Mouse (Mus musculus) megakaryocyte, embryonic 14.5 days (primary cell): ENCODE results near the gene Mrtfa.

Experiments
- FLI1 ChIP-seq: IDR thresholded peaks from 2 replicates; pipeline ENCODE4 v1.6.1; 2012; ENCODE audit warnings: low read length, inconsistent platforms, mixed read lengths
- GATA1 ChIP-seq: IDR thresholded peaks from 3 replicates; pipeline ENCODE4 v1.6.1; 2012; ENCODE audit warnings: mixed read lengths, low read length, inconsistent platforms, borderline replicate concordance

DNA sequence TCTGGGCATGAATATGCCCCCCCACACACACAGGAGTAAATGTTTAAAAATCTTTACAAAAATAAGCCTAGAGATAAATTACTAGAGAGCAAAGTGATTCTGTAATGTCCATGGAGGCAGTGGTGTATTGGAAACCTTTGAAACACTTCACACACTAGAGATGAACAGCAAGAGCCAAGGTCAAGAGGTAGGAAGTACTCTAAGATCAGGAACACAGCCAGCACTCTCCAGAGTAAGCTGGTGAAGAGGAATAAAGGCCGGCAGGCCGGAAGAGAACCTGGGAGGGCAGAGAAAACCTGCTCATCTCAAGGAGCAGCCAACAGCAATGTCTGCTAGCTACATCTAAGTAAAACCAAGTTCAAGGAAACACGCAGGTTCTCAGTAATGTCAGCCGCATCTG is 125.9 kb downstream of the Mrtfa start:
- TF ChIP-seq FLI1 (no peak), GATA1 (no peak)
